Mouse (Mus musculus) liver, embryonic 15.5 days (tissue): ENCODE measurements around the gene Mrap2. TPM values are rescaled to one million over a fixed set of nuclear protein-coding genes. Genes with fewer than 3 reads are reported as not detected.
A peak's percentile ranks its signal among the peaks of the same experiment; 100 is the strongest.
"Not testable (repeated sequence)": the region's sequence is repeated elsewhere in the genome, so short reads cannot be mapped to it uniquely, and the experiment has no call there.

Experiments
- ATAC-seq: fragments of 200-750 bp; cut with Nextera tagmentation; 2 replicates; pipeline ENCODE4 v1.8.0; 2017; ENCODE audit warnings: moderate number of reproducible peaks, mild to moderate bottlenecking, moderate library complexity; ENCODE audit not compliant: insufficient read depth
- H3K27ac ChIP-seq: fragments of 300-500 bp; sonication (generic); replicated peaks from 2 replicates; pipeline ENCODE4 v1.5.1; 2015; ENCODE audit warnings: mild to moderate bottlenecking, inconsistent platforms
- H3K27me3 ChIP-seq: fragments of 300-500 bp; sonication (generic); 2 replicates; pipeline ENCODE4 v1.6.1; 2015; ENCODE audit warnings: mild to moderate bottlenecking, inconsistent platforms
- H3K36me3 ChIP-seq: fragments of 300-500 bp; sonication (generic); replicated peaks from 2 replicates; pipeline ENCODE4 v1.6.1; 2015; ENCODE audit warnings: moderate library complexity, mild to moderate bottlenecking, inconsistent platforms
- H3K4me1 ChIP-seq: fragments of 300-500 bp; sonication (generic); replicated peaks from 2 replicates; pipeline ENCODE4 v1.6.1; 2015; ENCODE audit warnings: inconsistent platforms
- H3K4me2 ChIP-seq: fragments of 300-500 bp; sonication (generic); 2 replicates; pipeline ENCODE4 v1.6.1; 2015; ENCODE audit warnings: moderate library complexity, mild to moderate bottlenecking, inconsistent platforms
- H3K4me3 ChIP-seq: fragments of 300-500 bp; sonication (generic); replicated peaks from 2 replicates; pipeline ENCODE4 v1.5.1; 2015; ENCODE audit warnings: mild to moderate bottlenecking, inconsistent platforms
- H3K9ac ChIP-seq: fragments of 300-500 bp; sonication (generic); 2 replicates; pipeline ENCODE4 v1.6.1; 2015; ENCODE audit warnings: moderate library complexity, mild to moderate bottlenecking, inconsistent platforms
- H3K9me3 ChIP-seq: fragments of 300-500 bp; sonication (generic); replicated peaks from 2 replicates; pipeline ENCODE4 v1.6.1; 2016; ENCODE audit warnings: inconsistent platforms
- WGBS: fragments of 180-500 bp; shearing (Covaris S2); methylation state at CpG from one replicate; pipeline ENCODE4 v1.1.7; 2015; ENCODE audit warnings: mixed read lengths; ENCODE audit not compliant: insufficient replicate concordance; 5-methylcytosine and 5-hydroxymethylcytosine counted together
- polyA plus RNA-seq: library from polyadenylated mRNA; unstranded; fragments of >200 nt; fragmentation: Nextera tagmentation; extraction: Ambion mirVana; gene quantifications from 2 replicates; pipeline ENCODE4 v1.2.1, GENCODE M21; 2015

Mrap2 gene
- polyA plus RNA-seq: 0.06 TPM in 1 of 2 replicates, not detected in the other

GRCm38 (mm10) chr9:87144106-87144505, at the start of gene Mrap2:
Gene Mrap2 (plus strand): TSS chr9:87144306.
- H3K9me3 ChIP-seq: no peaks in the 10 kb centered on the region
- no peaks in the 10 kb centered on the region for H3K36me3 ChIP-seq
- ATAC-seq: no peak
- H3K9ac ChIP-seq: no peak within 1 kb of the TSS
- H3K4me1 ChIP-seq: no peaks in the 10 kb centered on the region
- H3K27ac ChIP-seq: no peak within 1 kb of the TSS
- peaks cover 35% of the 10 kb centered on the region for H3K27me3 ChIP-seq
- 3% methylated on average over 29 of the region's 29 CpGs for WGBS
- H3K4me3 ChIP-seq: no peak within 1 kb of the TSS
- H3K4me2 ChIP-seq: peak within 1 kb of the TSS; percentile 23; the same call in 1 of the 2 replicates

DNA sequence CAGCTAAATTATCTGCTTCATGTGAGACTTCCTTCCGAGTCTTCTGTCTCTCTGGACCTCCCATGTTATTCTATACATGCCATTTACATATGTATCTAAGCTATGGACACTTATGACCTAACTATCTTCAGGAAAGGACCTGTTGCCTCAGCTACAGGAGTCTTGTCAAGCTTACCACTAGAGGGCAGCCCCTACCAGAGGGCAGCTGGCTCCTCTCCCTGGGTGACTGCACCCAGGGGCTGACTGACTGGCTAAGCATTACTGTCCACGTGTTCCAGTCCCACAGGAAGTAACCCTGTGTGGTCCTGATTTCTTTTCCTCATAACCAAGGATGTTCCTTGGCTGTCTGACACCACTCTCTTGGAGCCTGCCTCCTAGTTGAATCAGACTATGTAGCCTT, 46.1 kb upstream of the Mrap2 start:
- Histone ChIP-seq H3K4me2 (no peak overlapping the region), H3K4me1 (no peaks in the 10 kb centered on the region), H3K36me3 (no peaks in the 10 kb centered on the region), H3K27me3 (no peaks in the 10 kb centered on the region), H3K9me3 (no peaks in the 10 kb centered on the region), H3K27ac (no peak overlapping the region), H3K9ac (no peak overlapping the region), H3K4me3 (no peak overlapping the region)
- 32% methylated on average over 2 of the region's 2 CpGs for WGBS
- no peak for ATAC-seq

DNA sequence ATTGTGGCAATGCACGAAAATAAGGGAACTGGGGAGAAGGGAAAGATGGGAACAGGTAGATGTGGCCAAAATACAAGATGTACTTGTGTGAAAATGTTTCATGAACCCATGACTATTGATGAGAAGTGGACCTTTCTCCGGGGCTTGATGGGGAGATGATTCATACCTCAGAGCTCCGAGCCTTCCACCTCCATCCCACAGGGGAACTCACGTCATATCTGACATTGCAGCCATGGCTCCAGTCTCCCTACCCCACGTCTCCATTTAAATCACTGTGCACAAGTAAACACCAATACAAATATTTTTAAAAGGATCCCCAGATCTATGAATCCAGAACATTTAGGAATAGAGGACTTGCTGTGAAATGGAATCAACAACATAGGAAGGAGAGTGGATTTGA, 29.1 kb upstream of the Mrap2 start:
- ATAC-seq: no peak
- 56% methylated on average over 5 of the region's 5 CpGs for WGBS
- no peaks in the 10 kb centered on the region for H3K9me3 ChIP-seq

GRCm38 (mm10) chr9:87115456-87115931, 28.6 kb upstream of the Mrap2 start:
- Histone ChIP-seq H3K27ac (no peak overlapping the region), H3K4me1 (no peaks in the 10 kb centered on the region), H3K4me3 (no peak overlapping the region), H3K9ac (no peak overlapping the region), H3K36me3 (no peaks in the 10 kb centered on the region), H3K4me2 (no peak overlapping the region), H3K9me3 (no peaks in the 10 kb centered on the region), H3K27me3 (no peaks in the 10 kb centered on the region)
- ATAC-seq: no peak
- WGBS: 56% methylated on average over 6 of the region's 6 CpGs

More for the DNA sequence above, 29.1 kb upstream of the Mrap2 start:
- H3K4me1 ChIP-seq: no peaks in the 10 kb centered on the region
- H3K9ac ChIP-seq: no peak overlapping the region
- no peak overlapping the region for H3K4me3 ChIP-seq
- H3K27me3 ChIP-seq: no peaks in the 10 kb centered on the region
- H3K27ac ChIP-seq: no peak overlapping the region
- no peaks in the 10 kb centered on the region for H3K36me3 ChIP-seq
- H3K4me2 ChIP-seq: no peak overlapping the region

DNA sequence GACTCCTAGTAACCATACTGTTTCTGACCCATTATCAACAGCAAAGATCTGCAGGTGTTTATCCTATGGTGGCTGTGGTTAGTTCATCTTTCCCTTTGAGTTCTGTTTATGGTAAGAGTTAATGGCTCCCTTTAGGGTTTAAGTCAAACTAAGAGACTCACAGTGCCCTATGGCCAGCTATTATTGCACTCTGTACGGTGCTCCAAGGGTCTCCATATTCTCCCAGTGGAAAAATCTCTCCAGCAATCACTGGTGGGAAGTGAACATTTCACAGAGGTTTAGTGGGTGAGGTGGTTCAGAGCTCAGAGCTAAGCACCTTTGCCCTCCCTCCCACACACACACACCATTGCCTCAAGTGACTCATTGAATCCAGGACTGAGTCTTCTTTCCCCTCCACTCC, 28.1 kb upstream of the Mrap2 start:
- H3K4me3 ChIP-seq: no peak overlapping the region
- no peaks in the 10 kb centered on the region for H3K36me3 ChIP-seq
- H3K27ac ChIP-seq: no peak overlapping the region
- no peak overlapping the region for H3K9ac ChIP-seq
- H3K27me3 ChIP-seq: no peaks in the 10 kb centered on the region
- no peak overlapping the region for H3K4me2 ChIP-seq
- no peaks in the 10 kb centered on the region for H3K9me3 ChIP-seq
- H3K4me1 ChIP-seq: no peaks in the 10 kb centered on the region
- WGBS: 56% methylated on average over 1 of the region's 1 CpGs
- ATAC-seq: no peak

- Histone ChIP-seq H3K27me3 (no peaks in the 10 kb centered on the region), H3K4me2 (no peak overlapping the region), H3K9me3 (no peaks in the 10 kb centered on the region), H3K4me3 (no peak overlapping the region), H3K9ac (no peak overlapping the region), H3K27ac (no peak overlapping the region), H3K4me1 (no peaks in the 10 kb centered on the region), H3K36me3 (no peaks in the 10 kb centered on the region)
- no peak for ATAC-seq
- 62% methylated on average over 3 of the region's 3 CpGs for WGBS
These were observed 25.1 kb upstream of the Mrap2 start for GRCm38 (mm10) chr9:87118996-87119395.

DNA sequence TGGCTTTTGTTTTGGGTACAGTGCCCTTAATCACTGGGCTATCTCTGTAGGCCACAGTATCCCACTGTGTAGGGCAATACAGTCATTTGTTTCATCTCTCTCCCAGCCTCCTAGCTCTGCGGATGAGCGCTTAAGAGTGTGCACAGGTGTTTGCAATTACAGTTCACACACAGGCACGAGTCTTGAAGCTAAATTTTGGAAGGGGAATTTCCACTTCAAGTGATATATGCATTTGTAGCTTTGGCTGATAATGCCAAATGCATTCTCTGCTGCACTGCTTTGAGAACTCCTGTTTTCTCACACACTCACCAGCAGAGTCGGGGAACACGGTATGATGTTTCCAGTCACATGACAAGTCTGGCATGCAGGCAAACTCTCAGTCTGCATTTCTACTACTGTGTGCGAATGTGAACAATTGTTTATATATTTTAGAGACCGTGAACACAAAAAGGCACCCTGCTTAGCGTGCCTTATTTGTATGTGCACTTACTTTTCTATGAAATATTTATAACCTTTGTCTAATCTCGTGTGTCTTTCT, 22.1 kb upstream of the Mrap2 start:
- H3K9ac ChIP-seq: no peak overlapping the region
- H3K27me3 ChIP-seq: no peaks in the 10 kb centered on the region
- 59% methylated on average over 9 of the region's 9 CpGs for WGBS
- no peak for ATAC-seq
- no peaks in the 10 kb centered on the region for H3K9me3 ChIP-seq
- H3K36me3 ChIP-seq: no peaks in the 10 kb centered on the region
- H3K4me2 ChIP-seq: no peak overlapping the region
- H3K4me3 ChIP-seq: no peak overlapping the region
- H3K27ac ChIP-seq: no peak overlapping the region
- no peaks in the 10 kb centered on the region for H3K4me1 ChIP-seq

- H3K27me3 ChIP-seq, ATAC-seq, H3K4me2 ChIP-seq, H3K4me1 ChIP-seq, H3K9ac ChIP-seq, H3K4me3 ChIP-seq, H3K27ac ChIP-seq, H3K9me3 ChIP-seq, H3K36me3 ChIP-seq: not testable (repeated sequence)
- WGBS: 48% methylated on average over 6 of the region's 6 CpGs
These were observed 17.1 kb upstream of the Mrap2 start for GRCm38 (mm10) chr9:87127046-87127445.

DNA sequence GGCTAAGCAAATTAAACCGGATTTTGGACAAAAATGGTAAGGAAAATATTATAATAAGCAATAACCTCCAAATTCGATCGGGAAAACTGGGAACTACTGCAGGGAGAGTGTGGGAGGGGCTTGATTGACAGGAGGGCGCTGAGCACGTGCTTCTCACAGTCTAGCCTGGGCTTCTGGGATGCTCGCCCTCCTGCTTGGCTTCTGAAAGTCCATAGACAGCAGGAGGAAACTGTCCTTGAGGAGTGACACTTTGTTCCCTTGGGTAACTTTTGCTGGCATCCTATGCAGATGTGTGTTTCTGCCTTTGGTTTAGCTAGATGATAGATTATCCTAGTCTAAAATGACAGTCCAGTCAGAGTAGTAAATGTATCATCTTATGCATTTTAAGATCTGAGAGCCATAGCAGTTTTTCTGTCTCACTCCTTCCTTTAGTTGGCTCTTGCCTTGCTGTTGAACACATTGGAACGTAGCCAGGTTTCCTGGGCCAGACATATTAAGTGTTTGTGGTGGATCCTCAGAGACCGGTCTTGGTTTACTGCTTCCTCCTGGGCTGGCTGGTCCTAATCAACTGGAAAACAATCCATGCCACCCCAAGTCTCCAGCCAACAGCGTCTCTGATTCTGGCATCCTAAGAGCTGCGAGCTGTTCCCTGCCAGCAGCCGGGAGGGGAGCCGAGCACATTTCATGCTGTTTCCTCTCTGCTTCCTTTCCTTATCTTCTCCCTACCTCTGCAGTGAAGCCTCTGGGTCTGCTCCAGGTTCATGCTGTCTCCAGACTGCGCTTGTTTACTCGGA, 8.1 kb upstream of the Mrap2 start:
- Histone ChIP-seq H3K4me1 (no peaks in the 10 kb centered on the region), H3K9me3 (no peaks in the 10 kb centered on the region), H3K9ac (no peak overlapping the region), H3K27me3 (no peaks in the 10 kb centered on the region; the same call in 1 of the 2 replicates), H3K27ac (no peak overlapping the region), H3K4me2 (no peak overlapping the region), H3K4me3 (no peak overlapping the region), H3K36me3 (no peaks in the 10 kb centered on the region)
- WGBS: 48% methylated on average over 14 of the region's 14 CpGs
- no peak for ATAC-seq

- Histone ChIP-seq H3K9me3 (no peaks in the 10 kb centered on the region), H3K4me1 (no peaks in the 10 kb centered on the region), H3K36me3 (no peaks in the 10 kb centered on the region), H3K4me3 (no peak overlapping the region), H3K27ac (no peak overlapping the region), H3K9ac (no peak overlapping the region), H3K4me2 (no peak overlapping the region), H3K27me3 (peaks cover 35% of the 10 kb centered on the region)
- 50% methylated on average over 3 of the region's 3 CpGs for WGBS
- ATAC-seq: no peak
These were observed 1.0 kb upstream of the Mrap2 start for GRCm38 (mm10) chr9:87143076-87143475.

DNA sequence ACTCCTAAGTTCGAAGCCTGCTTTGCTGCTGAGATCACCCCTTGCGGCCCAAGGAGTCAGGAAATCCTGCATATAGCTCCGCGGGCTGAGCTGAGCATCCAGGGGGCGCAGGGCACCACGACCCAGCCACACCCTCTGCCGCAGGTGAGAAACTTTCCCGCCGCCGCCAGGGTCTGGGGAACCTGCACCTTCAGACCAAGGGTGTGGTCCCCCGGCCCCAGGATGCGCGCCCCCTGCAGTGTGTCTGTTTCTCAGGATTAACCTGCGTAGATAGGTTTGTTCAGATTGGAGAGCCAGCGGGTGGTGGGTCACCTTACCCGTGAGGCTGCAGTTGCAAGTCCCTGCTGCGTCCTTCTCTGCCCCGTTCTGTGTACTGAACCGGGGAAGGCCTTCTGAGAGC, 426 bp downstream of the Mrap2 start:
- no peaks in the 10 kb centered on the region for H3K4me1 ChIP-seq
- H3K27me3 ChIP-seq: peaks cover 35% of the 10 kb centered on the region
- ATAC-seq: no peak
- H3K36me3 ChIP-seq: no peaks in the 10 kb centered on the region
- no peak overlapping the region for H3K9ac ChIP-seq
- no peak overlapping the region for H3K27ac ChIP-seq
- H3K4me3 ChIP-seq: no peak overlapping the region
- H3K9me3 ChIP-seq: no peaks in the 10 kb centered on the region
- H3K4me2 ChIP-seq: peak overlapping the region; percentile 23; the same call in 1 of the 2 replicates
- WGBS: 2% methylated on average over 19 of the region's 19 CpGs
